Mouse (Mus musculus): ENCODE results near the gene Mettl5.
"Not testable (repeated sequence)": the region's sequence is repeated elsewhere in the genome, so short reads cannot be mapped to it uniquely, and the experiment has no call there.

Gene Mettl5

GRCm38 (mm10) chr2:69885451-69886305, at the start of gene Mettl5:
Gene Mettl5 (minus strand): TSS chr2:69885615.
- peak; percentile 90 for DNase-seq (ENCODE audit: low spot score)

- DNase-seq (ENCODE audit: low spot score) = no peak
Measured at GRCm38 (mm10) chr2:69924943-69925342, 39.5 kb upstream of the Mettl5 start.

GRCm38 (mm10) chr2:69917301-69917700, 31.9 kb upstream of the Mettl5 start:
- no peak for DNase-seq (ENCODE audit: low spot score)

- no peak for DNase-seq (ENCODE audit: low spot score)
Measured at GRCm38 (mm10) chr2:69912801-69913200, 27.4 kb upstream of the Mettl5 start.

GRCm38 (mm10) chr2:69907394-69907793, 22.0 kb upstream of the Mettl5 start:
- DNase-seq (ENCODE audit: low spot score) = not testable (repeated sequence)

- no peak for DNase-seq (ENCODE audit: low spot score)
Measured at GRCm38 (mm10) chr2:69903541-69903940, 18.1 kb upstream of the Mettl5 start.

GRCm38 (mm10) chr2:69897618-69898575, 12.5 kb upstream of the Mettl5 start:
- DNase-seq (ENCODE audit: low spot score) = peak; percentile 60

GRCm38 (mm10) chr2:69897039-69897617, 11.7 kb upstream of the Mettl5 start, which contains the start of gene Ubr3:
Gene Ubr3 (plus strand): TSS chr2:69897246.
- DNase-seq (ENCODE audit: low spot score) = peak; percentile 97

- no peak for DNase-seq (ENCODE audit: low spot score)
Measured at GRCm38 (mm10) chr2:69896224-69896581, 10.8 kb upstream of the Mettl5 start.

- DNase-seq (ENCODE audit: low spot score) = peak; percentile 22
Measured at GRCm38 (mm10) chr2:69895502-69896223, 10.2 kb upstream of the Mettl5 start.

- no peak for DNase-seq (ENCODE audit: low spot score)
Measured at GRCm38 (mm10) chr2:69893891-69894290, 8.5 kb upstream of the Mettl5 start.

GRCm38 (mm10) chr2:69893145-69893544, 7.7 kb upstream of the Mettl5 start:
- DNase-seq (ENCODE audit: low spot score) = no peak

- no peak for DNase-seq (ENCODE audit: low spot score)
Measured at GRCm38 (mm10) chr2:69890843-69891242, 5.4 kb upstream of the Mettl5 start.

GRCm38 (mm10) chr2:69888957-69889356, 3.5 kb upstream of the Mettl5 start:
- no peak for DNase-seq (ENCODE audit: low spot score)

- no peak for DNase-seq (ENCODE audit: low spot score)
Measured at GRCm38 (mm10) chr2:69885050-69885449, 365 bp downstream of the Mettl5 start.

GRCm38 (mm10) chr2:69884581-69884980, 834 bp downstream of the Mettl5 start:
- DNase-seq (ENCODE audit: low spot score) = no peak

- no peak for DNase-seq (ENCODE audit: low spot score)
Measured at GRCm38 (mm10) chr2:69883990-69884391, 1.4 kb downstream of the Mettl5 start.

GRCm38 (mm10) chr2:69862117-69862657, 23.2 kb downstream of the Mettl5 start:
- DNase-seq (ENCODE audit: low spot score) = peak; percentile 19

- peak; percentile 97 for DNase-seq (ENCODE audit: low spot score)
Measured at GRCm38 (mm10) chr2:69861485-69862091, 23.8 kb downstream of the Mettl5 start, which contains the start of gene Ssb. Gene Ssb (plus strand): TSS chr2:69861562.

GRCm38 (mm10) chr2:69860972-69861452, 24.4 kb downstream of the Mettl5 start:
- no peak for DNase-seq (ENCODE audit: low spot score)

GRCm38 (mm10) chr2:69857882-69858281, 27.5 kb downstream of the Mettl5 start:
- DNase-seq (ENCODE audit: low spot score) = peak; percentile 51
